Mouse (Mus musculus) skeletal muscle tissue, postnatal 0 days (tissue): Measurements from ENCODE around the gene A030003K21Rik. TPM values are rescaled to one million over a fixed set of nuclear protein-coding genes. Genes with fewer than 3 reads are reported as not detected.

Experiments used
- polyA plus RNA-seq: library from polyadenylated mRNA; unstranded; fragments of >200 nt; fragmentation: Nextera tagmentation; extraction: Ambion mirVana; gene quantifications from 2 replicates; pipeline ENCODE4 v1.2.1, GENCODE M21; 2015

Gene A030003K21Rik
- polyA plus RNA-seq, result not detected in 2 replicates

DNA sequence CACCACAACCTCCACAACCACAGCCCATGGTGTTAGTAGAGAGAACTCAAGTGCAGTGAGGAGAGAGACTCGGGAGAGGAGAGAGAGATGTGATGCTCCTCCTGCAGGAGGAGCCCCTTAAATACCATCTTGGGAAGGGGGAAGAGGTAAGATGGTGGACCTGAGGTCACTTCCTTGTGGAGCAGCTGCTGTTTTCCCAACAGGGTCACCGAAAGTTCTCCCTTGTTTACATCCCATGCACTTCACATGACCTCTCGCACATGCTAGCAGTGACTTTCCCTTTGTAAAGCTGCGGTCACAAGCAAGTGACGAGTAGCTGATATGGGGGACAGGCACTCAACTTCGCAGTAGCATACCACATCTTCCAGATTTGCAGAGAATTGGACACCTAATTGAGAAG lies at the start of gene A030003K21Rik:
A030003K21Rik (minus strand) TSS at position 94 of the 400 bp plus-strand sequence.

GRCm38 (mm10) chr1:82959870-82960385 lies 16.7 kb upstream of the A030003K21Rik start, which contains the start of gene Gm47955:
Gene Gm47955 (plus strand): TSS chr1:82960286.

DNA sequence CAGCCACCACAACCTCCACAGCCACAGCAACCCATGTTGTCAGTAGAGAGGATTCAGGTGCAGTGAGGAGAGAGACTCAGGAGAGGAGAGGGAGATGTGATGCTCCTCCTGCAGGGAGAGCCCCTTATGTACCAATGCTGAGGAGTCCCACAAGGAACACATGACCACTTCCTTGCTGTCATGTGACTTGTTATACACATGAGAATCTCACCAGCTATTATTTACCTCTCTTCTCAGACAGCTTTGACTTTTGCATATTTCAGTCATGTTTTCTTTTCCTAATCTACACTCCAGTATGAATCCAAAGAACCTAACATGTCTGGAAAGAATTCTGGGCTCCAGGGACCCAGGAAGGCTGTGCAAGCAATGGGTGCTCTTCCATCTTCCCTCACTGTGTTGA lies 12.7 kb upstream of the A030003K21Rik start, which contains the start of gene Gm7544:
Gm7544 (minus strand) TSS at position 101 of the 400 bp plus-strand sequence.

DNA sequence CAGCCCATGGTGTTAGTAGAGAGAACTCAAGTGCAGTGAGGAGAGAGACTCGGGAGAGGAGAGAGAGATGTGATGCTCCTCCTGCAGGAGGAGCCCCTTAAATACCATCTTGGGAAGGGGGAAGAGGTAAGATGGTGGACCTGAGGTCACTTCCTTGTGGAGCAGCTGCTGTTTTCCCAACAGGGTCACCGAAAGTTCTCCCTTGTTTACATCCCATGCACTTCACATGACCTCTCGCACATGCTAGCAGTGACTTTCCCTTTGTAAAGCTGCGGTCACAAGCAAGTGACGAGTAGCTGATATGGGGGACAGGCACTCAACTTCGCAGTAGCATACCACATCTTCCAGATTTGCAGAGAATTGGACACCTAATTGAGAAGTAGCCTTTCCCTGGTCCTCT lies 11.9 kb downstream of the A030003K21Rik start, which contains the start of gene Gm6217:
Gm6217 (minus strand) TSS at position 74 of the 400 bp plus-strand sequence.

GRCm38 (mm10) chr1:82924650-82925049 lies 18.5 kb downstream of the A030003K21Rik start, which contains the start of gene A030014E15Rik:
Gene A030014E15Rik (plus strand): TSS chr1:82924917.

GRCm38 (mm10) chr1:82913025-82913424 lies 30.2 kb downstream of the A030003K21Rik start, which contains the start of gene A030005L19Rik:
Gene A030005L19Rik (plus strand): TSS chr1:82913325.

Other genes starting within 250 kb of the A030003K21Rik start
- gene Mff, start 218.5 kb downstream of the A030003K21Rik start, polyA plus RNA-seq, result 208 and 210 TPM in 2 replicates
- not detected in 2 replicates for gene Tm4sf20, start 174.9 kb downstream of the A030003K21Rik start, polyA plus RNA-seq
- not detected in 2 replicates for gene Gm47791, start 172.1 kb downstream of the A030003K21Rik start, polyA plus RNA-seq
- gene Agfg1, start 103.9 kb downstream of the A030003K21Rik start, polyA plus RNA-seq, result 12.4 and 14.5 TPM in 2 replicates
- gene A030005L19Rik, start 30.1 kb downstream of the A030003K21Rik start, polyA plus RNA-seq, result not detected in 2 replicates
- not detected in 2 replicates for gene A030014E15Rik, start 18.5 kb downstream of the A030003K21Rik start, polyA plus RNA-seq
- gene Gm6217, start 12.0 kb downstream of the A030003K21Rik start, polyA plus RNA-seq, result not detected in 2 replicates
- not detected in 2 replicates for gene Gm7544, start 12.6 kb upstream of the A030003K21Rik start, polyA plus RNA-seq
- gene Gm47955, start 16.9 kb upstream of the A030003K21Rik start, polyA plus RNA-seq, result not detected in 2 replicates
- gene Gm47959, start 57.2 kb upstream of the A030003K21Rik start, polyA plus RNA-seq, result not detected in 2 replicates
- 0.16 and 0.41 TPM in 2 replicates for gene Slc19a3, start 95.1 kb upstream of the A030003K21Rik start, polyA plus RNA-seq
- gene Krtap28-10, start 99.1 kb upstream of the A030003K21Rik start, polyA plus RNA-seq, result not detected in 2 replicates
- gene Gm47969, start 101.5 kb upstream of the A030003K21Rik start, polyA plus RNA-seq, result not detected in 2 replicates
- not detected in 2 replicates for gene A030005K14Rik, start 116.0 kb upstream of the A030003K21Rik start, polyA plus RNA-seq
- 0.13 TPM in 1 of 2 replicates, not detected in the other for gene Krtap28-13, start 117.5 kb upstream of the A030003K21Rik start, polyA plus RNA-seq
- gene Ccl20, start 173.4 kb upstream of the A030003K21Rik start, polyA plus RNA-seq, result not detected in 2 replicates
- gene Daw1, start 216.4 kb upstream of the A030003K21Rik start, polyA plus RNA-seq, result not detected in 2 replicates